Mouse (Mus musculus) forebrain, embryonic 12.5 days (tissue): ENCODE results near the gene Wwp2. TPM values are rescaled to one million over a fixed set of nuclear protein-coding genes. Genes with fewer than 3 reads are reported as not detected.

Experiments
- ATAC-seq: fragments of 200-750 bp; cut with Nextera tagmentation; 2 replicates; pipeline ENCODE4 v1.8.0; 2017; ENCODE audit warnings: moderate TSS enrichment; ENCODE audit not compliant: low FRiP score
- H3K27ac ChIP-seq: fragments of 300-500 bp; sonication (generic); 2 replicates; pipeline ENCODE4 v1.5.1; 2016; ENCODE audit warnings: mild to moderate bottlenecking
- H3K27me3 ChIP-seq: fragments of 300-500 bp; sonication (generic); 2 replicates; pipeline ENCODE4 v1.6.1; 2016; ENCODE audit warnings: mild to moderate bottlenecking
- H3K36me3 ChIP-seq: fragments of 300-500 bp; sonication (generic); replicated peaks from 2 replicates; pipeline ENCODE4 v1.6.1; 2016; ENCODE audit warnings: mild to moderate bottlenecking
- H3K4me1 ChIP-seq: fragments of 300-500 bp; sonication (generic); 2 replicates; pipeline ENCODE4 v1.6.1; 2016
- H3K4me2 ChIP-seq: fragments of 300-500 bp; sonication (generic); 2 replicates; pipeline ENCODE4 v1.6.1; 2016; ENCODE audit warnings: mild to moderate bottlenecking, moderate library complexity
- H3K4me3 ChIP-seq: fragments of 300-500 bp; sonication (generic); replicated peaks from 2 replicates; pipeline ENCODE4 v1.5.1; 2016; ENCODE audit warnings: mild to moderate bottlenecking
- H3K9ac ChIP-seq: fragments of 300-500 bp; sonication (generic); 2 replicates; pipeline ENCODE4 v1.6.1; 2016; ENCODE audit warnings: mild to moderate bottlenecking
- H3K9me3 ChIP-seq: fragments of 300-500 bp; sonication (generic); 2 replicates; pipeline ENCODE4 v1.6.1; 2016
- WGBS: fragments of 180-500 bp; shearing (Covaris S2); methylation state at CpG from one replicate; pipeline ENCODE4 v1.1.7; 2016; 5-methylcytosine and 5-hydroxymethylcytosine counted together
- polyA plus RNA-seq: library from polyadenylated mRNA; unstranded; fragments of >200 nt; fragmentation: Nextera tagmentation; extraction: Ambion mirVana; gene quantifications from 2 replicates; pipeline ENCODE4 v1.2.1, GENCODE M21; 2016

Gene Wwp2
- polyA plus RNA-seq, 1 experiment from 2014 or later = 66.0 TPM

GRCm38 (mm10) chr8:107404057-107404456 lies 32.1 kb upstream of the Wwp2 start:
- no peaks in the 10 kb centered on the region for H3K9me3 ChIP-seq
- H3K27ac ChIP-seq = no peak overlapping the region
- H3K4me2 ChIP-seq = no peak overlapping the region
- H3K36me3 ChIP-seq = peaks cover 10% of the 10 kb centered on the region; the same call in 1 of the 2 replicates
- no peaks in the 10 kb centered on the region for H3K27me3 ChIP-seq
- H3K4me3 ChIP-seq = no peak overlapping the region
- peaks cover 16% of the 10 kb centered on the region for H3K4me1 ChIP-seq
- 84% methylated on average over 4 of the region's 4 CpGs for WGBS
- no peak for ATAC-seq
- H3K9ac ChIP-seq = no peak overlapping the region

- Histone ChIP-seq H3K4me3 (no peak overlapping the region), H3K27ac (no peak overlapping the region), H3K36me3 (peaks cover 28% of the 10 kb centered on the region), H3K4me1 (peaks cover 16% of the 10 kb centered on the region), H3K27me3 (no peaks in the 10 kb centered on the region), H3K9me3 (no peaks in the 10 kb centered on the region), H3K9ac (no peak overlapping the region), H3K4me2 (no peak overlapping the region)
- no peak for ATAC-seq
- 67% methylated on average over 3 of the region's 3 CpGs for WGBS
These were observed 30.2 kb upstream of the Wwp2 start for GRCm38 (mm10) chr8:107405935-107406334.

GRCm38 (mm10) chr8:107411391-107411790 lies 24.8 kb upstream of the Wwp2 start:
- H3K9ac ChIP-seq = no peak overlapping the region
- no peaks in the 10 kb centered on the region for H3K9me3 ChIP-seq
- ATAC-seq = no peak
- H3K27ac ChIP-seq = no peak overlapping the region
- WGBS = 88% methylated on average over 4 of the region's 4 CpGs
- H3K4me2 ChIP-seq = no peak overlapping the region
- peaks cover 83% of the 10 kb centered on the region for H3K36me3 ChIP-seq
- H3K4me1 ChIP-seq = no peaks in the 10 kb centered on the region
- H3K4me3 ChIP-seq = no peak overlapping the region
- H3K27me3 ChIP-seq = no peaks in the 10 kb centered on the region

GRCm38 (mm10) chr8:107412552-107412951 lies 23.6 kb upstream of the Wwp2 start:
- Histone ChIP-seq H3K9me3 (no peaks in the 10 kb centered on the region), H3K27ac (no peak overlapping the region), H3K36me3 (peaks cover 88% of the 10 kb centered on the region), H3K4me1 (no peaks in the 10 kb centered on the region), H3K9ac (no peak overlapping the region), H3K4me3 (no peak overlapping the region), H3K27me3 (no peaks in the 10 kb centered on the region), H3K4me2 (no peak overlapping the region)
- ATAC-seq = no peak
- 93% methylated on average over 8 of the region's 8 CpGs for WGBS

- 91% methylated on average over 10 of the region's 10 CpGs for WGBS
- H3K9ac ChIP-seq = no peak overlapping the region
- H3K27ac ChIP-seq = no peak overlapping the region
- H3K27me3 ChIP-seq = no peaks in the 10 kb centered on the region
- H3K4me3 ChIP-seq = no peak overlapping the region
- no peak for ATAC-seq
- no peaks in the 10 kb centered on the region for H3K9me3 ChIP-seq
- no peak overlapping the region for H3K4me2 ChIP-seq
- peaks cover 98% of the 10 kb centered on the region for H3K36me3 ChIP-seq
- no peaks in the 10 kb centered on the region for H3K4me1 ChIP-seq
These were observed 22.3 kb upstream of the Wwp2 start for GRCm38 (mm10) chr8:107413881-107414280.

- peaks cover 98% of the 10 kb centered on the region for H3K36me3 ChIP-seq
- 86% methylated on average over 12 of the region's 12 CpGs for WGBS
- no peak for ATAC-seq
- H3K9ac ChIP-seq = no peak overlapping the region
- H3K9me3 ChIP-seq = no peaks in the 10 kb centered on the region
- H3K4me3 ChIP-seq = no peak overlapping the region
- no peak overlapping the region for H3K27ac ChIP-seq
- H3K4me2 ChIP-seq = no peak overlapping the region
- H3K27me3 ChIP-seq = no peaks in the 10 kb centered on the region
- peaks cover 3% of the 10 kb centered on the region; the same call in 1 of the 2 replicates for H3K4me1 ChIP-seq
These were observed 19.2 kb upstream of the Wwp2 start for GRCm38 (mm10) chr8:107417001-107417400.

- Histone ChIP-seq H3K4me1 (peaks cover 15% of the 10 kb centered on the region), H3K36me3 (peaks cover 34% of the 10 kb centered on the region), H3K4me2 (peak overlapping the region; percentile 61), H3K9me3 (no peaks in the 10 kb centered on the region), H3K4me3 (peak overlapping the region; percentile 87), H3K27ac (no peak overlapping the region), H3K9ac (peak overlapping the region; percentile 82), H3K27me3 (no peaks in the 10 kb centered on the region)
- WGBS = 31% methylated on average over 9 of the region's 9 CpGs
- ATAC-seq = no peak
These were observed 12.0 kb upstream of the Wwp2 start for GRCm38 (mm10) chr8:107424176-107424575.

- Histone ChIP-seq H3K9me3 (no peaks in the 10 kb centered on the region), H3K36me3 (peaks cover 29% of the 10 kb centered on the region), H3K4me3 (peak within 1 kb of the TSS; percentile 87), H3K4me1 (peaks cover 15% of the 10 kb centered on the region), H3K27ac (peak within 1 kb of the TSS; percentile 68), H3K9ac (peak within 1 kb of the TSS; percentile 82), H3K4me2 (peak within 1 kb of the TSS; percentile 61), H3K27me3 (no peaks in the 10 kb centered on the region)
- ATAC-seq = peak; percentile 99
- WGBS = under 1% methylated on average over 50 of the region's 50 CpGs
These were observed 11.5 kb upstream of the Wwp2 start, which contains the start of gene Nob1 for GRCm38 (mm10) chr8:107424597-107425229. TSS of gene Nob1 (minus strand) at chr8:107425051.

GRCm38 (mm10) chr8:107425230-107425597 lies 11.0 kb upstream of the Wwp2 start:
- 52% methylated on average over 8 of the region's 8 CpGs for whole genome bisulfite sequencing
- Histone ChIP-seq H3K9ac (no peak overlapping the region), H3K9me3 (no peaks in the 10 kb centered on the region), H3K27ac (no peak overlapping the region), H3K4me3 (peak overlapping the region; percentile 87; the same call in 1 of the 2 replicates), H3K36me3 (peaks cover 24% of the 10 kb centered on the region), H3K4me1 (peaks cover 15% of the 10 kb centered on the region), H3K27me3 (no peaks in the 10 kb centered on the region), H3K4me2 (no peak overlapping the region)
- ATAC-seq = no peak

GRCm38 (mm10) chr8:107430821-107431220 lies 5.3 kb upstream of the Wwp2 start:
- ATAC-seq = no peak
- H3K27me3 ChIP-seq = no peaks in the 10 kb centered on the region
- H3K4me3 ChIP-seq = no peak overlapping the region
- no peak overlapping the region for H3K27ac ChIP-seq
- H3K4me1 ChIP-seq = peaks cover 3% of the 10 kb centered on the region; the same call in 1 of the 2 replicates
- WGBS = 84% methylated on average over 8 of the region's 8 CpGs
- no peak overlapping the region for H3K4me2 ChIP-seq
- H3K9me3 ChIP-seq = no peaks in the 10 kb centered on the region
- no peak overlapping the region for H3K9ac ChIP-seq
- no peaks in the 10 kb centered on the region for H3K36me3 ChIP-seq

GRCm38 (mm10) chr8:107435421-107435961 lies 674 bp upstream of the Wwp2 start:
- no peak for ATAC-seq
- H3K36me3 ChIP-seq = no peaks in the 10 kb centered on the region
- peaks cover 14% of the 10 kb centered on the region for H3K4me1 ChIP-seq
- H3K4me3 ChIP-seq = peak overlapping the region; percentile 84
- H3K27ac ChIP-seq = peak overlapping the region; percentile 78; the same call in 1 of the 2 replicates
- H3K9me3 ChIP-seq = no peaks in the 10 kb centered on the region
- H3K4me2 ChIP-seq = peak overlapping the region; percentile 70
- no peaks in the 10 kb centered on the region for H3K27me3 ChIP-seq
- peak overlapping the region; percentile 84; the same call in 1 of the 2 replicates for H3K9ac ChIP-seq
- 35% methylated on average over 11 of the region's 11 CpGs for WGBS

- no peaks in the 10 kb centered on the region for H3K9me3 ChIP-seq
- peak overlapping the region; percentile 84 for H3K4me3 ChIP-seq
- 11% methylated on average over 16 of the region's 16 CpGs for WGBS
- H3K27me3 ChIP-seq = no peaks in the 10 kb centered on the region
- H3K36me3 ChIP-seq = no peaks in the 10 kb centered on the region
- peak overlapping the region; percentile 84 for H3K9ac ChIP-seq
- peak overlapping the region; percentile 78 for H3K27ac ChIP-seq
- no peak; the same call in 1 of the 2 replicates for ATAC-seq
- H3K4me1 ChIP-seq = peaks cover 14% of the 10 kb centered on the region
- H3K4me2 ChIP-seq = peak overlapping the region; percentile 70
These were observed 766 bp downstream of the Wwp2 start for GRCm38 (mm10) chr8:107436841-107437421.
